Mouse (Mus musculus) frontal cortex, adult 2 months (tissue): ENCODE data around the gene Cfap77. TPM values are rescaled to one million over a fixed set of nuclear protein-coding genes. Genes with fewer than 3 reads are reported as not detected.
"Not testable (repeated sequence)": the region's sequence is repeated elsewhere in the genome, so short reads cannot be mapped to it uniquely, and the experiment has no call there.

ENCODE experiments used
- DNase-seq, 2 experiments: peaks; one replicate each; pipeline ENCODE4 v3.0.0; 2022; ENCODE audit warnings: low spot score in 1 of 2; ENCODE audit errors: extremely low spot score in 1 of 2
- polyA plus RNA-seq: library from polyadenylated mRNA; depleted of rRNA; stranded (reverse); fragments of >200 nt; gene quantifications from 2 replicates; pipeline ENCODE4 v1.2.3, GENCODE M21; 2012; rRNA removed

Cfap77 gene
- 0.14 and 0.17 TPM in 2 replicates for polyA plus RNA-seq

DNA sequence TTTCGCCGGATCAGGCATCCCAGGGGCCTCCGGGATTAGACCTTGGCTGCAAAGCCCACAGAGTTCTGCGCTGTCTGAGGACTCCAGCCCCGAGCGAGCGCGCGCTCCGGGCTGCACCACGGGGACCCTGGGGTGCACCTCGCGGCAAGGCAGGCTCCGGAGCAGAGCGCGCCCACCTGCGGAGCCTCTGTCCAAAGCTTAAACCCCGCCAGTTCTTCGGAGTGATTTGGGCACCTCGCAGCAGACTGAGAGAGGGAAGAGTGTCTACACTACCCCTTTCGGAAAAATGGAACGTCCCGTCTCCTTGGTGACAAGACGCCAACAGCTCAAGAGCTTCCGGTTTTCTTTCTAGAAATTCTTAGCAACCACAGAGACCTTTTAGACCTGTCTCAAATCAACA is at the start of gene Cfap77:
TSS of gene Cfap77 (minus strand) at position 76 of the 400 bp plus-strand sequence.
- DNase-seq, result peak; percentile 14 to 57

DNA sequence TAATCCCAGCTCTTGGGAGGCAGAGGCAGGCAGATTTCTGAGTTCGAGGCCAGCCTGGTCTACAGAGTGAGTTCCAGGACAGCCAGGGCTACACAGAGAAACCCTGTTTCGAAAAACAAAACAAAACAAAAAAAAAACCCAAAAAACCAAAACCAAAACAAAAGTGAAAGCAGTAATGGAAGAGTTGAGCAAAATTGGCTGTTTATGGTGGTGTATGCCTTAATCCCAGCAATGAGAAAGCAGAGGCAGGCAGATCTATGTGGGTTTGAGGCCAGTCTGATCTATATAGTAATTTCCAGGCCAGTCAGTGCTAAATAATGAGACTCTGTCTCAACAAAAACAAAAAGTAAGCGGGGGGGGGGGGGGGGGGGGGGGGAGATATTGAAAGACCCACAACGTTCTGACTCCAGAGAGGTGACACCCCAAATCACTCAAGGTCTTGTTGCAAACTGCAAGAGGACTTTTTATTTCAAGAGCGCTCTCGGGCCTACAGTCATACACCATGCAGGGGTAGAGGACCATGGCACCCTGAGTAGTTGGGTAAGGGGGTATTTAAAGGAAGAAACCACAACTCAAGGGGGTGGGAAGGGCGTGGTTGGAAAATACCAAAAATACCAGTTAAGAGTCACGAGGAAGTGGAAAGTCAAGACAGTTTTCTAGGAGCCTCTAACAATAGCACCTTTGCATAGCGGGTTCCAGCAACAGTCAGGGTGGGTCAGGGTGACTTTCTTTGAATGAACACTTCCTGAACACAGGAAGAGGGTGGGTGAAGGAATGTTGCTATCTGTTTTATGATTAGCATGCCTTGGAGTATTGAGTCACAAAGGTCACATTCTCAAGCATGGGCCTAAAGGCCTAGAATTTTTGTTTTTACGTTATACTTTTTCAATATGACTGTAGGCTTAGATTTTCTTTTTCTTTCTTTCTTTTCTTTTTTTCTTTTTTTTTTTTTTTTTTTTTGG is 47.8 kb upstream of the Cfap77 start:
- DNase-seq, result not testable (repeated sequence)

DNA sequence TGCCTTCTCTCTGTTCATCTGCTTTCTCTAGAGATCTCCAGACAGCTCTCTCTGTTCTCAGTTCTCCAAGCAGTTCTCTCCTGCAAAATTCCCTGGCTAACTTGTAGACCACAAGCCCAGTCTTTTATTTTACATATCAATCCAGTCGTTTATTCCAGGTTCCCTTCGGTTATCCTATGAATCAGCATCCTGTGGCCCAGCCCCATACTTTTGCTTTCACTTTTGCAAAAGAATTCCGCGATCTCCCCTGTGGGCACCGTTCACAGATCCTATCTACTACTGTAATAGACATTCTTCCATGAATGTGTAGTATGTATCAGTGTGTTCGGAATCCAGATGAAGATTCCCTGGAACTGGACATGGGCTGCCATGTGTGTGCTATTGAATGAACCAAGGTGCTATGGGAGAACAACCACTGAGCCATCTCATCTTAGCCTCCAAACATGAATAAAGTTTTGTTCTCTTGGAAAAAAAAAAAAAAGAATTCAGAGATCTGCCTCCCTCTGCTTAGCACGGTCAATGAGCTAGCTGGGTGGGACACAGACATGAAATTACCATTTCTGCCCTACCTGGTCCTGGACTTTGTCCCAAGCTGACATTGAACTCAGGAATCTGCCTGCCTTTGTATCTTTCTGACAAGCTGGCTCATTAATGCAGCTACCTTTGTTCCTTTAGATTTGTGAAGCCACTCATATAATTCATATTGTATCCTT is 46.1 kb upstream of the Cfap77 start:
- no peak for DNase-seq

DNA sequence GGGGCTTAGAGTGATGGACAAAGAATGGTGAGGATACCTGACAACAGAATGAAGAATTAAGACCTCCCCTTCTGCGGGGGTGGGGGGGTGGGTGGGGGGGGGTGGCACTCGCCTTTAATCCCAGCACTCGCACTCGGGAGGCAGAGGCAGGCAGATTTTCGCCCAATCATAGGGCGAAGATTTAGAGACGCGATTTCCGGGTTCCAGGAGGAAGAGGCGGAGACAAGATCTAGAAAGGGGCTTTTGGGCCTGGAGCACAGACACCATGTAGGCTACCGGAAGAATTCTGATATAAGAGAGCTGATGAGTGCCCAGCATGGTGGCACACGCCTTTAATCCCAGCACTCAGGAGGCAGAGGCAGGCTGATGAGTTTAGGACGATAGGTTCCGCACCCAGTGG is 44.8 kb upstream of the Cfap77 start:
- no peak for DNase-seq

DNA sequence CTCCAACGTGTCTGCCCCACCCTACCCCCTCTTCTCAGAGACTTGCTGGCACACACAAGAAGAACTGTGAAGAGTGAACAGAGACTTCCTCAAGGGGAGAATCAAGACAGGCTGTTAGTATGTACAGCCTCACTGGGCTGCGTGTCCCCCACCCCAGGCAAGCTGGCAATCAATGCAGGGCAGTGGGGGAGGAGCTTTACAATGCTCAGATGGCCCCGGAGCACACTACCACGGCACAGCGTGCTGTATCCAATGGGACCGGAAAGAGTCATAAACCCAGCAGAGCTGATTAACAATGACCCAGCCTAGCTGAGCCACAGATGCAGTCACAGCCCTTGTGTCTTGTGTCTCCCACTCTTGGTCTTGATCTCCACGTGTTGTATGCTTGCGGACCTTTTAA is 43.9 kb upstream of the Cfap77 start:
- no peak for DNase-seq

DNA sequence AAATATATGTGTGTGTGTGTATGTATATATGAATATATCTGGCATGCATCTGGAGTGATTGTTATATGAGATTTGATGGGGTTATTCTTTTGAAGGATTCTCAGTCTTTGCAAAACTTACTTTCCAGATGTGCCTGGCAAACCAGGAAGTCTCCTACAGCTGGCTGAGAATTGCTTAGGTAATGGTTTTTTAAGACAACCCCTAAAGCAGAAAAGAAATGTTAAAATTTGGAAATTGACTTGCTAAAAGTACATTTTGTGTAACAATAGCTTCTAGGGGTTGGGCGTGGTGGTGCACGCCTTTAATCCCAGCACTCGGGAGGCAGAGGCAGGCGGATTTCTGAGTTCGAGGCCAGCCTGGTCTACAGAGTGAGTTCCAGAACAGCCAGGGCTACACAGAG is 43.1 kb upstream of the Cfap77 start:
- DNase-seq, result not testable (repeated sequence)

DNA sequence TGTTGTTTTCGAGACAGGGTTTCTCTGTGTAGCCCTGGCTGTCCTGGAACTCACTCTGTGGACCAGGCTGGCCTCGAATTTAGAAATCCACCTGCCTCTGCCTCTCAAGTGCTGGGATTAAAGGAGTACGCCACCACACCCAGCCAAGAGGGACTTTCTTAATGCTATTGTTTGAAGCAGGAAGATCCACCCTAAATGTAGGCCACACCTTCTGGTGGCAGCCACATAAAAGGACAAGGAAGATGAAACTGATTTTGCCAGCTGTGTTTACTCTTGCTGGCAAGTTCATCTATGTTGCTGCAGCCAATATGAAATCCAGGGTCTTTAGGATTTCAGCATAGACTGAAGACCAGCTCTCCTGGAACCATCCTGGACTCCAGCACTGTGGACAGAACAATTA is 42.6 kb upstream of the Cfap77 start:
- DNase-seq, result no peak

DNA sequence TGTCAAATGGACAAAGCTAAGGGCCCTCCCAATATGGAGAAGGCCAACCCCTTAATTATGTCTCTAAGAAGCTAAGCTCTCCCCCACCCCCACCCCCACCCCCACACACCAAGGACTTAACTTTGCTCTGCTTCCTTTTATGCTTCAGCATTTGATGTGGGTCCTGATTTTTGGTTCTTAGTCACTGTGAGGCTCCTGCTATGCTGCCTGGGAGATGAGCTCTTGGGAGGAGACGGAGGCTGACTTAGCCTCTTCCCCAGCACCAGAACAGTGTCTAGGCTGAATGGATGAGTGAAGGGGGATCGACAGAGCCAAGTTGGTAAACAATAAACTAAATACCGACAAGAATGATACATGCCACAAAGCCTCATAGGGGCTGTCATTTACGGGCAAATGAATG is 41.9 kb upstream of the Cfap77 start:
- no peak for DNase-seq

DNA sequence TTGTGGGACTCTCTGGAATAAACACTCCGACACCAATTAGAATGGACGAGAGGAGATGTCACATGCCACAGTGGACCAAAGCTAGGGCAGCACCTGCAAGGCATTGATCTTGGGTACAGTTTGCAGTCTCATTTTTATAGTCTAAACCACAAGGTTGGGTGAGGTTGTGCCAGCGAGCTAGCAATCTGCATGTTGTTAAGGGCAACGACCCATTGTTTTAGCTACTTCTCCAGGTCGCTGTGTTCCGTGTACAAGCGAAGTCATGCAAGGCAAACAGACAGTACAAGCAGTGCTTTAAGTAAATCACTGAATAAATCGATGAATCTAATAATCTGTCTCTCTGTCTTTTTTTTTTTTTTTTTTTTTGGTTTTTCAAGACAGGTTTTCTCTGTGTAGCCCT is 40.8 kb upstream of the Cfap77 start:
- DNase-seq, result no peak

DNA sequence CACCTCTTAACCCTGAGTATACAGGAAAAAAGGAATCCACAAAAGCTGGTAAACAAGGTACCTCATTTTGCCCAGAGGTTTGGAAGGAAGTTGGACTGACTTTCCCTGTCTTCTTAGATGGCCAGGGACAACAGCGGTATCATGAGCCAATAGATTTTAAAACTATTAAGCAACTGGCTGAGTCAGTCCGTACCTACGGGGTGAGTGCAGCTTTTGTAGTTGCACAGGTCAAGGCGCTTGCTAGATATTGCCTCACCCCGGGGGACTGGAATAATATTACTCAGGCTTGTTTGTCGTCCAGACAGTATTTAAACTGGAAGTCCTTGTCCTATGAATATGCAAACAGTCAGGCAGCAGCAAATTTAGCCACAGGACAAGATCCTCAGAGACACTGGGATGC is 34.4 kb upstream of the Cfap77 start:
- not testable (repeated sequence) for DNase-seq

DNA sequence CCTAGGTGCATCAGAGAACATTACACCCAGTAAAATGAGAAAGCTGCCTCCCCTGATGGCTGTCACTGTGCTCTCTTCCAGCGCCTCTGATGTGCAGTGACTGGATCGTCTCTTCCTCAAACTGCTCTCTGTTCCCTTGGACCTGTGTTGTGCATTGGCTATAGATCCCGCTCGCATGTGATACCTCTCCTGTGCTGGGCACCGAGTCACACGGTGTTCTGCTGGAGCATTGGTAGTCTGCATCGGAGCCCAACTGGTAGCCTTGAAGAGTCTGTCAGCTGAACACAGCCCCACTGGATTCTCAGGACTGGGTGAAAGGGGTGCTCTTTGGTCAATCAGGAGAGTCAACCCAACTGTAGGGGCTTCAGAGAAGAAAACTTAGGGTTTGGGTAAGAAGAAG is 31.2 kb upstream of the Cfap77 start:
- DNase-seq, result no peak

DNA sequence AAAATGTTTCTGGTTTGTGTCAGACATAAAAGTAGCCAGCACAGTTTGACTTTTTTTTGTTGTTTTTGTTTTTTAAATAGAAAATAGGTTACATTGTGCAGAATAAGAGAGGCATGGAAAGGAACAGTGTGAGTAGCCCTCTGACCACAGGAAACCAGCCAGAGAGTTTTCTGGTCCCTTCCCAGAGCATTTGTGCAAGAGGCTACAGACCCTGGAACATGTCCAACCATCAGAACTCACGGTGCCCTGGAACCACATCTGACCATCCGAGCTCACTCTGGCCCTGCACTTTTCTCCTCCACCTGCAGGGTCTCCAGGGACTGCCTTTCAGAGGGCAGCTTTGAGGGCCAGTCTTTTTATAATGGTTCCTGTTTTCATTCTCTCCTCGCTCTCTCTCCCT is 27.1 kb upstream of the Cfap77 start:
- peak in 1 of 2 experiments; percentile 6 for DNase-seq

DNA sequence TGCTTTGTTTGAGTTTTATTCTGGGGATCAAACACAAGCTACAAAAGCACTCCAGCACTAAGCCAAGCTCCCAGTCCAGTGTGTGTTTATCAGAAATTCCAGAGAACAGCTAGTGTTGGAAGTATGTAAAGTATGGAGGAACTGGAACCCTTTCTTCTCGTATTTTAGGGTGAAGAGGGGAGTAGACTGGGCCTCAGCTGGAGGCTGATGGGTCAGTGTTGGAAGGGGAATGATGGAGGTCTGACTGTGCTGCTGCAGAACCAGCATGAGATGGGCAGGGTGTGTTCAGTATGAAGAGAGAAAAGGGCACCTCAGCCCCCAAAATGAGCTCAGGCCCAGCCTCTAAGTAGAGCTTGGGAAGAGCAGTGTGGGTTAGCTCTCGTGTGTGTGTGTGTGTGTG is 21.4 kb upstream of the Cfap77 start:
- no peak for DNase-seq

DNA sequence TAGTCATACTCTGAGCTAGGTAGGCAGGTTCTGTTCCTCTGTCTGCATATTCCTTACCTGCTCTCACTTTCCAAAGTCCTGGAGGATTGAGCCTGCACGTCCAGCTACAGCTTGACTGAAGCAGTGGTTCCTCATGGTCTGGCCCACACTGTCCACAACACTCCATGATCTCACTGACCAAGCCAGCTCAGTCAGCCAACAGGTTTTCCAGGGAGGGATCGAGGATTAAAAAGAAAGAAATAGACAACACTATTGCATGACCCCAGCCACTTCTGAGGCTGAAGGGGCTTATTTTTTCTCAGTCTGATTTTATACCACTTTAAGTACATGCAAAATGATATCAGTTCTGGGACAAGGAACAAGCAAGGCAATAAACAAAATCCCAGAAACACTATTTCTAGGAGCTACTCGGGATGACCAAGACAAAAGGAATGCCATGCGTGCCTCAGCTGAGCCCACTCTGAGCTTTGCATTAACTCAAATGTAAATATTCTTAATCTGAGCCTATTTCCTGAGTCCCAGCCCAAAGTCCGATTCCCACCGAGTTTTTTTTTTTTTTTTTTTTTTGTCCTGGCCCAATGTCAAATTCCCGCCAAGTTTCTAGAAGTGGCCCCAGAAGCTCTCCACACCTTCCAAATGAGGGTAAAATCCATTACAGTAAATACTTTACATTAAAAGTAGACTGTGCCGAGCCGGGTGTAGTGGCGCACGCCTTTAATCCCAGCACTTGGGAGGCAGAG is 20.6 kb upstream of the Cfap77 start:
- no peak for DNase-seq

DNA sequence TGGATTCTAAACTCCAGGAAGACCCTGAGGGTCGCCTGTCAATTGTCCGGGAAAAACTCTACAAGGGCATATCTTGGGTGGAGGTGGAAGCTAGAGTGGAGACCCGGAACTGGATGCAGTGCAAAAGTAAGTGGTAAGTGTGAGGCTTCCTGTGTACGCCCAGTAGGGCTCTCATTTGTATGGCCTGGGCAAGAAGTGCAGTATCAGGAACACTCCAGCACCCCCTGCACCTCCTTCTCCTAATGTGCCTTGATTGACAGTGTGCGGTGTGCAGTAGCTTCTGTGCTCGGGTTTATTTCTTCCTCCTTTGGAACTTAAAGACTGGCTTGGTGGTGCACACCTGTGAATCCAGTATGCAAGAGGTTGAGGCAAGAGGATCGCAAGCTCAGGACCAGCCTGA is 19.8 kb upstream of the Cfap77 start:
- no peak for DNase-seq

DNA sequence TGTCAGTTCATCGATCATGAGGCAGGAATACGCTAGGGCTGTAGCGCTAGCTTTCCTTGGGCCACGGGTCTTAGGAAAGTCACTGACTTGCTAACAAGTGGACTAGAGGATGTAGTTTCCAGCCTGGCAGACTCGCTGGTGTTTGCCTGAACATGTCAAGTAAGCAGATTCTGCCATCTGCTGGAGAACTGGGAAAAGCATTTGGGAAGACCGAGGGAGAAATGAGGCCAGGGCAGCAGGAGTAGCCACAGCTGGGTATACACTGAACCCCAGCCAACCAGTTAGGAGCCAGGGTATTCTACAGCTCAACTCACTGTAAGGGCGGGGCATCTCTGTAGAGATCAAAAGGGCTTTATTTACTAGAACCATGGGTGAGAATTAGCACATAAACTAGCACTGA is 11.5 kb upstream of the Cfap77 start:
- DNase-seq, result peak in 1 of 2 experiments; percentile 22

DNA sequence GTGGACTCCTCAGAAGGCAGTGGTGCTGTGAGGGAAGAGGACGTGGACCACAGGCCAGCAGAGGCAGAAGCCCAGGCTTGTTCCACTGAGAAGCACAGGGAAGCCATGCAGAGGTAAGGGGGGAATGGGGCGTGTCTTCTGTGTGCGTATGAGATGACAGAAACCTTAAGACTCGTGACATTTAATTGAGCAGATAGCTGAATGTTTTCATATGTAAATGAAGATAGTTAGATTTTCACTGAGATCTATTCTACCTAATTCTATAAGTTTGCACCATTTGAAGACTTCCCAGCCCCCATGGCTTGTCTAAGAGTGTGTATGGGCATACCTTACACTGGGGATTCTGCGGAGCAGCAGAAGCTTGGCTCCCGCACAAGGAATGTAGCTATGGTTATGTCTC is 10.9 kb upstream of the Cfap77 start:
- DNase-seq, result no peak

DNA sequence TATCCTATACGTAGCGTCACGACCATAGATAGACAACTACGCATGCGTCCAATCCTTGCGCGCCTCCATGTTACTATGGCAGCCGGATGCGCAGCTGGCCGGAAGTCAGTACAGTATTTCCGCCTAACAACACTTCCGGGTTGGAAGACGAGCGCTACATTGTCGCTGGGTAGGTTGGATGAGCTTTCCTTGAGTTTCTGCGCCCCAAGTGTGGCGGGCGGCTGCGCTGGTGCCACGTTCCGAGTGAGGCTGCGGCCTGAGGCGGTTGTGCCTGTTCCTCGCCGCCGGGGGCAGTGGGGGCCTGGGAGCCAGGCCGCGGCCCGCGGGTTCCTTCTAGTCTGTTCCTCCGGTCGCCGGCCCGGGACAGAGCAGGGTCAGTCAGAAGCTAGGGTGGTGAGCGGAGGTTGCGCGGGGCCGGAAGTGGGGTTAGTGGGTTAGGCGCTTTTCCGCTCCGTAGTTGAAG is 5.3 kb upstream of the Cfap77 start, which contains the start of gene Ttf1:
TSS of gene Ttf1 (plus strand) at position 128 of the 463 bp plus-strand sequence.
- DNase-seq, result peak; percentile 89 to 95

DNA sequence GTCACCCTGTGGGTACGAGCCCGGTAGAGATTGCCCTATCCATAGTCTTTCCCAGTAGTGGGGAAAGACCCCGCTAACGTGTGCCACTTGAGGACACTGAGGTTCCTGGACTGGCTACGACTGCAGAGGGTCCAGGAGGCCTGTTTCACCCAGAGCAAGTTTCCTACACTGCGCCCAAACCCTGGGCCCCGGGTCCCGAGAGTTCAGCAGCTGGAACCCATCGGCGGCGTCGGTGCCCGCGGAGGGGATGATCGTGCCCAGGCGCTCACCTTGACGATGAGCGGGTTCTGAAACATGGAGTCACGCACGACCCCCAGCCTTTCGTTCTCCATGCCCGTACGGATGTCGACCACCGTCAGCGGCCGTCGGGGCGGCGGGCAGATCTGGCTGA is 326 bp downstream of the Cfap77 start:
- DNase-seq, result no peak

DNA sequence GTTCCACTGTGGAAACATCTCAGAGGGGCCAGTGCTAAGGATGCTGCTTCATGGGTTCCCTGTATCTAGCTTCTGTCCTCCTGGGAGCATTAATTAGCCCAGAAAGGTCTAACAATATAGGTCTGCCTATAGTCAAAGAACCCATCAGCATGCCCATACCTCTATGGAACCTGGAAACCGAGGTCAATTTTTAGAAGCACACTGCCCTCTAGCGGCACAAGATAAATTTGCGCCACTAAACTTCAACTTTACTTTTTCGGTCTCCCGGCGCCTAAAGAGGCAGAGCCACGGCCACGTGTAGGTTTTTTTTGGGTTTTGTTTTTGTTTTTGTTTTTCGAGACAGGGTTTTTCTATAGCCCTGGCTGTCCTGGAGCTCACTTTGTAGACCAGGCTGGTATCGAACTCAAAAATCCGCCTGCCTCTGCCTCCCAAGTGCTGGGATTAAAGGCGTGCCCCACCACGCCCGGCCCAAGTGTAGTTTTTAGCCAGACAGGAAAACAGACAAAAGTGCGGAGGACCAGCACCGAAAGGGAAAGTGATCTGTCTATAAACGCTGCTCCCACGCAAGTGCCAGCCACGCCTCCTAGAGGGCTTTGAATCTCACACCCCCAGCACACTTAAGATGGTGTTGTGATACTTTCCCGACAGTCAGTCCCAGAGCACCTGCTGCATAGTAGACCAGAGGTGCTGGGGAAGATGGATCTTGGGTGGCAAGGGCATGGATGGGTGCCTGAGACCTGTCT is 893 bp downstream of the Cfap77 start:
- peak in 1 of 2 experiments; percentile 82 for DNase-seq
